Mouse (Mus musculus) brain, embryonic 14.5 days (tissue): ENCODE results near the gene Sox6.

Experiments
- CTCF ChIP-seq: fragments of 200-500 bp; IDR thresholded peaks from 2 replicates; pipeline ENCODE4 v1.5.1; 2012; ENCODE audit warnings: inconsistent platforms, mild to moderate bottlenecking, moderate library complexity, borderline replicate concordance; ENCODE audit not compliant: insufficient read depth, insufficient read length; ENCODE audit errors: extremely low read depth
- POLR2A ChIP-seq: fragments of 200-500 bp; IDR thresholded peaks from 2 replicates; pipeline ENCODE4 v1.6.1; 2012; ENCODE audit warnings: mild to moderate bottlenecking, inconsistent platforms, borderline replicate concordance; ENCODE audit not compliant: poor library complexity, insufficient read depth, insufficient read length, severe bottlenecking; ENCODE audit errors: extremely low read depth

GRCm38 (mm10) chr7:115485664-115486409, 552.8 kb downstream of the Sox6 start:
- no peak for TF ChIP-seq CTCF
- no peak for TF ChIP-seq POLR2A
